Mouse (Mus musculus): ENCODE data around the gene Krt13.

GRCm38 (mm10) chr11:100105576-100106122, 15.7 kb downstream of the Krt13 start, which contains the start of gene Krt36:
- TF ChIP-seq CTCF (IDR thresholded peaks at IDR 0.05) (no peak), EP300 (IDR thresholded peaks at IDR 0.05) (no peak)

All from lung, postnatal 0 days (tissue).